Mouse (Mus musculus) v-Abl transformed pro-B cells (cell line): ENCODE results near the gene 1190002N15Rik.

ENCODE experiments used
- in situ Hi-C, 2 experiments: fragments of 400-800 bp; cut with MboI; formaldehyde crosslinking; loops; one replicate each; pipeline ENCODE4 v1.15.1; 2025; ENCODE audit not compliant: unreplicated experiment in 2 of 2

The 1190002N15Rik gene

DNA sequence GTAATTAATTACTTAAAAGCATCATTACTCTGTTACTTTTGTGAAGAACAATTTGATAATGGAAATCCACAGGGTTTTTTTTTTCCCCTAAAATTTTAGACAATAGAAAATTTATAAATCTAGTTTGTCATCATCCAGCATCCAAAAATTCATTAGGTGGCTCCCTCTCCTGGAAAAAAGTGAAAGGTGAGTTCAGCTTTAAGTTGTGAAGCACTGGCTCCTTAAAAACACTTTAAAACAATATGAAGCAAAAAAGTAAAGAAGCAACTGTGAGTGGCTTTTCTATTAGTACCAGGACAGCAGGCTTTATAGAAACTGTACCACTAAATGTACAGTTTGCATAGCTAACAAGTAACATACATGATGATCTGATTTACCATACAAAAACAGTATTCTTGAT is 3.1 kb downstream of the 1190002N15Rik start:
- in situ Hi-C loops = loop anchor here (5.0 to 25.0 kb wide), 5 partner anchors 53 to 1328 kb away; partner anchors contain the start of genes Atr (in 2 of the 2) and U2surp (in 1 of the 2)

DNA sequence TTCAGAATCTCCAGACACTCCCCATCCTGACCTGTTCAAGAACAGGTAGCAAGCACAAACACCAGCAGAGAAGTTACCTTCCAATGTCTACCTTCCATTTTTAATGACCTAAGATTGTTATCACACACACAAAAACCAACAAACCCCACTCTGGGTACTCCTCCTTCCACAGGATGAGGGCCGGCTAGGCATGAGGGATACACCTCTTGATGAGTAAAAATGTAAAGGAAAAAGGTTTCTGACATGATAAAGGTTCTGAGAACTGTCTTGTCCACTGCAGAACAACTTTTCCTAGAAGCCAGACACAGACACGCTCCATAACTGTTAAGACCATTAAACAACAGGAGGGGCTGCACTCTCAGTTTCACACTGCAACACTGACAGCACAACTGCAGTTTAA is 3.7 kb downstream of the 1190002N15Rik start:
- in situ Hi-C loops = loop anchor here (10.0 to 25.0 kb wide), 3 partner anchors 161 to 1328 kb away; partner anchors contain the start of genes Atr (in 2 of the 2) and U2surp (in 1 of the 2)

DNA sequence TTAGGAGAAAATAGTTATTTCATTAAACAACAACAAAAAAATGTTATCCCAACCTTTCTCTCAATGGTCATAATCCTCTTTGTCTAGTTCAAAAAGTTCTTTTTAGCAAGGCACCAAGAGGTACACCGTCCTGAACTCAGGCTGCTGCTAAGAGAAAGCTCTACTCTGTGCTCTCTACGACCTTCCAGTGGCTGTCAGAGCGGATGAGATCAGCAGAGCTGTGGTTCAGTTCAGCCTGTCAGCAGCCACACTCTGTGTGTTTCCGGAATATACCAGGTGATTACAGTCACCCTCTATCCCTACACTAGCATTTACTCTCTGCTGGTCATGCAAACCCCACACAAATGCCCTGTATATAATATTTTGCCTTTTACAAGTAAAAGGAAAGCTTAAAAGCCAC is 4.2 kb downstream of the 1190002N15Rik start:
- in situ Hi-C loops = loop anchor here (10.0 to 25.0 kb wide), 3 partner anchors 161 to 1329 kb away; partner anchors contain the start of genes Atr (in 2 of the 2) and U2surp (in 1 of the 2)

DNA sequence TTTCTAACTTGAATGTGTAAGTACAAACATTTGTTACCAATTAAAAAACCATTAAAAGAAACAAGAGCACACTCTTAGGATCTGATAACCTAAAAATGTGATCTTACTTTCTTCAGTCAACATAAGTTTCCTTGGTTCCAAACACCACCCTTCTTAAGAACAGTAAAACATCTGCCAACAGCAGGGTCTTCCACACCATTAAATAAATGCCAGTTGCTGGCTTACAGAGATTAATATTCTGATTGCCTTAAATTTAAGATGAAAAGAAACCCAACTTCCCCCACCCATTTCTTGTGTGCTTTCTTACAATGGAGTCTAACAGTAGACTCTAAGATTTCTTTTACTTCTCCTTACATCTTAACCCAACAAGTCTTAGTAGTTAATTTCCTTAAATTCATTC is 7.9 kb downstream of the 1190002N15Rik start:
- in situ Hi-C loops = loop anchor here (10.0 to 25.0 kb wide), 3 partner anchors 165 to 1332 kb away; partner anchors contain the start of genes Atr (in 2 of the 2) and U2surp (in 1 of the 2)

DNA sequence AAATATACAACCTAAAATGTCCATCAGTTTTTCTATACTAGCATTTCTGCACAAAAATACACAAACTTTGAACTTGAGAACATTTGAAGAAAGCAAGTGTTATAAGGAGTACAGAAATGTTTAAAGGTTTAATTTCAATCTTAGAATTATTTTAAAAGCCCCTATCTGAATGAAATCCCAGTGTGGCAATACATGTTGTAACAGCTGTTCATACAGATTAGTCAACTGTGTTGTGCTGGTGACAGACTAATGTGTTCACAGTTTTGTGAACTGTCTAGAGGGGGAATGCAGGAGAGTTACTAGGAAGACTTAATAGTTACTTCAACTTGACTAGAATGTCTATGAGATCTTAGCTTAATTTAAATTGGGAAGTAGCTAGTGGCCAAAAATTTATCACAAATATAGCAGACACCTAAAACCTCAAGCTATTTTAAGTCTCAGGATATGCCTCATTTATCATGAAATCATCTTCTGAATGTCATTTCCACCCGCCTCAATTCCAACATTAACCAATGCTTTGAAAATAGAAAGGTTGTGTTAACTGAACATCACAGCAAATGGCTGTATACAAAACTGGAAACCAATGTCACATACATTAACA is 8.6 kb downstream of the 1190002N15Rik start:
- in situ Hi-C loops = loop anchor here (25.0 kb wide), 2 partner anchors 983 to 1333 kb away; partner anchors contain the start of genes Atr (in 2 of the 2) and U2surp (in 1 of the 2)

DNA sequence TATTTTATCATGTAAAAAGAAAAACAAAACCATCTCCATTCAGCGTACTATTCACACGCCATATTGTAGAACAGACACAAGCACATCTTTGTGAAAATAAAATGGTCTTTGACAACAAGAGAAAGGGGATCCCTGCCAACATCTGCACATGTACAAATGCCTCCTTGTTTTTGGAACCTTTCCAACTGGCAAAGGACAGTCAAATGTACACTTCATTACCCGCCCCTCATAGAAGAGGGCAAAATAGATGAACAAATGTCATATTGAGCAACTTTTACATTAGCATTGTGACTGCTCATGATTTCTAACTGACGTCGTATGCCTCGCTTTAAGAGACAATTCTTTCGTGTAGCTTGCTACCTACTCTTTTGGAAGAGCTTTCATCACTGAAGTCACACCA is 11.4 kb downstream of the 1190002N15Rik start:
- in situ Hi-C loops = loop anchor here (25.0 kb wide), 2 partner anchors 986 to 1336 kb away; partner anchors contain the start of genes Atr (in 2 of the 2) and U2surp (in 1 of the 2)

DNA sequence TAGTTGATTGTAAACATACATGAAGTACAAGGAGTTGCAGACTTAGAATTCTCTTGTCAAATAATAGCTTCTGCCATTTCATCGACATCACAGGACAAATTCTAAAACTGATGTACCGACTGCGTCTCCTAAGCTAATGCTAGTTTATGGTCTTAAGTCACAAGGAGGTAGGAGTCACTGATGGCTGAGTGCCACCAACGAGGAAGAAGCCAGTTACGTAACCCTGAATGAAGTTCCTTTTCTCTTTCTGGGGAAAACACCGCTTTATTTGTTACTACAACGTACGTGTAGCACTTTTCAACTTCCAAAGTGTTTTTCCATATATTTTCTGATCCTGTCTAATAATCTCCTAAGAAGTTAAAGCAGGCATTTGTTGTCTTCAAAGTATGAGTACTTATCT is 25.6 kb downstream of the 1190002N15Rik start:
- in situ Hi-C loops = no loop called here

DNA sequence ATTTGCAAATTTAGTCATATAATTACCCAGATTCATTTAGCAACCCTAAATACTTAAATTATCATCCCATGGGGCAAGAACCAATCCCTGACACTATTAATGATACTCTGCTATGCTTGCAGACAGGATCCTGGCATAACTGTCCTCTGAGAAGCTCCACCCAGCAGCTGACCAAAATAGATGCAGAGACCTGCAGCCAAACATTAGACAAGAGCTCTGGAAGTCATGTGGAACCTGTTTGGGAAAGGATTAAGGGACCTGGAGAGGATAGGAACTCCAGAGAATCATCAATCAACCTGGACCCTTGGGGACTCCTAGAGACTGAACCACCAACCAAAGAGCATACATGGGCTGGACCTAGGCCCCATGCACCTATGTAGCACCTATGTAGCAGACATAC is 26.7 kb downstream of the 1190002N15Rik start:
- in situ Hi-C loops = no loop called here

DNA sequence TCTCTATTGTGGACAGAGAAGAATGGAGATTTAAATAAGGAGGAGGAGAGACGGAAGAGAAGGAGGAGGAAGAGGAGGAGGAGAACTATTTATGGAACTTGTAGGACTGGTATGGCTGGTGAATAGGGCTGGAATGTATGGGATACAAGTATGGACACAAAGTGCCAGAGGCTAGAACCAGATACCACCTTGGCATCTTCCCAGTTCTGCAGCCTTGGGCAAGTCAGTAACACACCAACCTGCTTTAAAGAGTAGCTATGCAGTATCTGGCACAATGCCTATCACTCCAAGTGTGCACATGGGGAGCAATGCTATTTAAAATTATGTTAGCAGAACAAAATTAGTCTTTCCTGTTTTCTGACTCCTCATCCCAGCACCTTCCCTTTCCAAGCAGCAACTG is 30.9 kb downstream of the 1190002N15Rik start:
- in situ Hi-C loops = no loop called here

DNA sequence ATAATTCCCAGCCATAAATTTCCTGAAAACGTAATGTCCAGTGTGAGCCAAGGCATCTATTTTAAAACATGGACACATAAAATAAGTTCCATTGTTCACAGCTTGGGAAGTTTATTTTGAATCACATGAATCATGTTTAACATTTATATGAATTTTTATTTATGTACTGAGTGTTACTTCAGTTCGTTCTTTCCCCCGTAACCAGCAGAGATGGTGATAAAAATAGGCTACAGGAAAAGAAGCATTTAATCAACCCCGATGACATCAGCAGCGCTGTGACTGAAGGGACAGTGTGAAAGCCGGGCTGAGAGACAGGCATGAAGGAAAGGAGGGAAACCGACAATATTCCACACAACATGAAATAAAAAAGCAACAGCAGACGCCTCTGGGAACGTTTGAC is 46.4 kb downstream of the 1190002N15Rik start:
- in situ Hi-C loops = no loop called here

DNA sequence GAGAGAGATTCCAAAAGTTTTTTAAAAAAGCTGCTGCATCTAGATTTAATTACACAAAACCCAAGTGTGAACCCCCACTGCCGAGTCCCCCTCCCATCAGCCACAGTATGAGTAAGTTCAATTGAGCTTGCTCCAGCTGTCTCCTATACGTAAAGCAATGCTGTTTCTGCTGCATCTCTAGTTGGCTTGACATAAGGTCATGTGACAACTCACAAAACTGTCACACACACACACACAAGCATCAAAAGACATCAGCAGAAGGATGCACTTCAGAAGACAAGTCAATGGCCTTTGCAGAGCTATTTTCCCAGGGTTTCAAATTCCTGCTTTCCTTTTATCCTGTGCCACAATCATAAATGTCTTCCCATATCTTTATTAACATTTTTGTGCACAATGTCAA is 49.9 kb downstream of the 1190002N15Rik start:
- in situ Hi-C loops = no loop called here

DNA sequence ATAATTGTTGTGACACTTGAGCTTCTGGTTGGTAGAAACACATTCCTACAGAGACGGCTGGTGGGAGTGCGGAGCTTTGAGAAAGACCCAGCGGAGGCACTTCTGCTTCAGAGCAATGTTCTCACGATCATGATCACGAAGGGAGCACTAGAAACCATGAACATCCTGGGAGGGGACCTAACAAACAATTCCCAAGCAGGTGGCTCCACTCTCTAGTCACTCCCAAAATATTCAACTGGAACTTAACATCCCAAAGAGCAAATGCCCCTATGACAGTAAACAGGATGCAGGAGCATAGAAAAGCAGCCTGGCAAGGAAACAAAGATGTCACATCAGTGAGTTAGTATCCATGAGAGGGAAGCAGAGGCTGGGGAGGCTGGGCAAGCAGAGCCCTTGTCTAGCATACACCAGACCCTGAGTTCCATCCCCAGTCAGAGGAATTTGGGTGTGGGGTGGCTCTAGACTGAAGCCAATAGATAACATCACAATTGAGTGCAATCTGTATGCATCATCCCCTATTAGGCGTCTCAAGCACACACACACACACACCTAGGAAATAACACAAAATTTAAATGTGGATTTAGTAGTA is 54.5 kb downstream of the 1190002N15Rik start:
- in situ Hi-C loops = no loop called here

DNA sequence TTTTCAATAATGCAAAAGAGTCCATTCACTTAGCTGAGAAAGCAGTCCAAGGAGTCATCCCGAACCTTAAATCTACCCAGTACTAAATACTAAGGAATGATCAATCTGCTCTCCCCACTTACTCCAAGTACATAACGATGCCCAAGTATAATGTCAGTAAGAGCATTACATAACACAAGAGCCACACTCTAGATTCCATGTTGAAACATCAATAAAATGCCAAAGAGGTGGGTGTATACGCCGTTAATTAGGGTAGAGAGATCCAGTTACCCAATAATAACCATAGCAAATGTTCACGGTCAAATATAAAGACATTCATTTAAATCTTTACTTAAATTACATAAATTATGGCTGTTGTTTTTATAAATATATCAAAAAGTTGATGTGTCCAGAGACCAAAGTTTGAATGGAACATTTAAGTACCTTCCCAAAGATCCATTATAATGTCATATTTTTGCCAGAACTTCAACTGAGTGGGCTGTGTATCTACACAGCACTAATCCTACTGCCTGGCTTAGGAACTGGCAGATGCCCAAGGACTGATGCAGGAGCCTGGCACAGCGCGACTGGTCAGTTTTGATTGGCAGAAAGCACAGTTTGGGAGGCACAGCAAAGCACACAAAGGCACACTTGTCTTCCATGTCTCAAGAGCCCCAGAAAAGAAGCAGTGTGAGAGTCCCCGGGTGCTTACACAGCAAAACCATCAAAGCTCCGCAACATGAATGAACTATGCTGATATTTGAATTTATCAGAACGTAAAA is 55.5 kb downstream of the 1190002N15Rik start:
- in situ Hi-C loops = no loop called here

DNA sequence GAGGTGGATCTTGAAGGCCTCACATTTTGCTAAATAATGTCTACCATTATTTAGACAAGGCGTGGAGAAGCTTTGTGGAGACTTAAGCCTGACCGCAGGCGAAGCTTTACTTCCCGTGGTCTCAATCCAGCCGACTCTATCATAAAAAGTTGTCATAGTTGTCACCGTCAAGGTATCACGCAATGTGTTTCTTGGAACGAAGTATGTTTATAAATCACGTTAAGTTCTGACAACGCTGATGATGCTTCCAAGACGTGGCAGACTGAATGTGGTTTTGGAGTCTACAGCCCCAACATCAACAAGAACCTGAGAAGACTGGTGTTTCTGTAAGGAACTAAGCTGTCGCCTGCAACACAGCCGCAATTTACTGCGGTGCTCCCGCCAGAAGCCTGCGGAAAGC is 56.8 kb downstream of the 1190002N15Rik start:
- in situ Hi-C loops = no loop called here

DNA sequence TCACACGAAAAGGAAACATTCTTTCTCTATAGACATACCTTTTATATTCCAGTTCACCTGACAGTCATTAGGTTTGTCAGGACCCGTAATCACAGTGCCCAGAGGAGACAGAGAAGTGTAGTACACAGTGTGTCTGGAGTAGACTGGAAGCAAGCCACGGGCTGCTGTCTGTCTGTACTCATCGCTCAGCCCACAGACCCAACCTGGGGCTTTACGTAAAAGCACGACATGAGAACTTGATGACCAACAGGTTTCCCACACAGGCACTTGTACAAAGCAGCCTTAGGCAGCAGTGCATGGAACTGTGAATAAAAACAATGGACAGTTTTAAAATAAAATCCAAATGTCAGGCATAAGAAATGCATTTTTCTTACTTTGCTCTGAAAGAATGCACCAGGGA is 58.5 kb downstream of the 1190002N15Rik start:
- in situ Hi-C loops = no loop called here

DNA sequence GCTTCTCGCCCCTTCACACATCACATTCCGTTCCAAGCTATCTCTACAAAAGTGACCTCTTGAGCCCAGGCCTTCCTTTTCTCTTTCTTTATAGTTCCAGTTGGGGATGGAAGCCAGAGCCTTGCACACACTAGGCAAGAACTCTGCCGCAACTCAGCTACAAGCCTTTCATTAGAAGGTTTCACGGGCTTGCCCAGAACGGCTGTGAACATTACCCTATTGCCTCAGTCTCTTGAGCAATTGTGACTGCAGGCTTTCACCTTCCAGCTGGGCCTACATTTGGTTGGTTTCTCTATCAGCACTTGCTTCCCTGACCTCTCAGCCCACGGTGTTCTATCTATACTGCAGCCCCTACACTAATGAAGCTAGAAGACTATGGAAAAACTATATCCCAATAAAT is 58.9 kb downstream of the 1190002N15Rik start:
- in situ Hi-C loops = no loop called here

DNA sequence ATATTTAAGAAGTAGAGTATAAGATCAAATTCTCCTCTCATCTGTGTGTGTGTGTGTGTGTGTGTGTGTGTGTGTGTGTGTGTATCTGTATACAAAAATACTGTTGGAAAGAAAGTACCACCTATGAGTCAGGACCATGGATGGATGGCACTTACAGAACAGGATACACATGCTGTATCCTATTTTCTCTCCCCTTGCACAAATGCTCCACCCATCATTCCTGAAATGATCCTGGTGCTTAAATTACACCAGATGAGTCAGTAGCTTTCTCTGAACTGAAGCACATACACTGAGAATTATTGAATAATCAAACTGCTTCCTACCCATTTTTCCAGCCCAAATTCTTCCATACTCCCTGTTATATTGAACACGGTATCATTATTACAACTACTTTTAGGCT is 61.9 kb downstream of the 1190002N15Rik start:
- in situ Hi-C loops = no loop called here

DNA sequence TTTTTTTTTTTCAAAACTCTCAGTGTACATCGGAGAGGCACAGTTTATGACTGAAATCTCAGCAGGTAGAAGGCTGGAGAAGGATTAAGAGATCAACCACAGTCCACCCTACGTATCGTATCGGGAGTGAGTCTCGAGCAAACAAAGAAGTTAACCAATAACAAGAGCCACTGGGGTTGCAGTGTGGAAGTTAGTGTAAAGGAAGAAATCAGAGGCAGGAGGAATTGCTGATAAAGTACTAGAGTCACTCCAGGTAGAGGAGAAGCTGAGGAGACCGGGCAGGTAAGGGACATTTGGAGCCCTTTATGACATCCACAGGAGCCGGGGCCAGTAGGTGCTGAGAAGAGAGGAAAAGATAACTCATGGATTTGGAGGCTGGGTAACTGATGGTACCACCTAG is 64.0 kb downstream of the 1190002N15Rik start:
- in situ Hi-C loops = no loop called here

DNA sequence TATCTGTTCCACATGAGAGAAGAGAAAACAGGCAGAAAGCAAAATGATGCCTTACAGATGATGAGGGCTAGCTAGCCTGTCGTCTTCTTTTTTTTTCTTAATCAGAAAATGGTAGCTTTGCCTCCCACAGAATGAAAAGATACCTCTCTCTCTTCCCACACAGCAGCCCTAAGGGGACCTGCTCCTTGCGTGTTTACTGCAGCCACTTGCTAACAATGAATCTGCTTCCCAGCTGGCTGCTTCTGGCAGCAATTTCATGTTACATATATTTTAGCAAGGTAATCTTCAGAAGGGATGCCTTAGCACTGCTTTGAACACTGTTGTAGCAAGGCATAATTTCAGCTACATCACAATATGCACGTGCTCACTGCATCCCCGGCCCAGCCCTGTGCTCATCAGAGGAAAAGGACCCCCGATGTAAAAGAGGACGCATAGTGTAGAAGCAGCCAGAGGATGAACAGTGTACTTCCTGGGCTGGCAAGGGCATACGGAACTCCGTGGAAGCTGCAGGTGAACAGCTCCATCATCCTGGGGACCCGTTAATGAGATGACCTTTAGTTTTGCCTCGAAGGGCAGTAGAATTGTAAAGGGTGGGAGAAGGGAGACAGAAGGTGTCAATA is 64.8 kb downstream of the 1190002N15Rik start:
- in situ Hi-C loops = no loop called here

DNA sequence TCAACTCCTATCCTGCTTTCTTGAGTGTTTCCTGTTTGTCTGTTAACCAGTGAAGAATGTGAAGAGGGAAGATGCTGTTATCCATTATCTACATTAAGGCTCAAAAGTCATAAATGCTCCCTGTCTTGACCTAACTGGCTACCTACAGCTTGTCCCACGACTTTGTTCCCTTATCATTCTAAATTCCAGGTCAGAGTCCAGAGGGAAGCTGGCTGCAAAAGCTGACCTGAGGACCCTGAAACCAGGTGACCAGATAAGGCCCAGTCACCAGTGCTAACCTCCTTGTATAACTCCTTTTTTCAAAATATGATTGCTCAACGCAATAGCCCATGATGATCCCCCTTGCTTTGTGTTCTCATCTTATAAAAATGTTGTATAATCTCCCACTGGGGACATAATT is 66.4 kb downstream of the 1190002N15Rik start:
- in situ Hi-C loops = no loop called here
